Mouse (Mus musculus): ENCODE data around the gene Frmpd3. TPM values are rescaled to one million over a fixed set of nuclear protein-coding genes. Genes with fewer than 3 reads are reported as not detected.

Frmpd3 gene
- polyA plus RNA-seq, 1 experiment from 2014 or later, result 0.03 TPM

DNA sequence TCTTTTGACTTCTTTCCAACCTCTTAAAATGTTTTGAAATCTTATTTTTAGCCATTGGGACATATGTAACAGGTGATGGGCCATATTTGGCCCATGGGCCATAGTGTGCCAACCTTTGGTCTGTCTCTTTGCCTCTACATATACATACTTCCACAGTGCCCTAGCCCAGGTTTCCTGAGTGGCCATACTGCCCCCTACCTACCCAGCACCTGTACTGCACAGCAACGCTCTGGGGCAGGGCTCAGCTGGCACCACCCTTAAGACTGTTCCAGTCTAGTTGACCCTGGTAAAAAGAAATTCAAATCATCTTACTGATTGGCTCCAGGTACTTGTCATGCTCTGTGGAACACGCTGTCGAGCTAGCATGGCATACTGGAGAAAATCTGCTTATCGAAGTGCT, 60.8 kb downstream of the Frmpd3 start:
- Histone ChIP-seq H3K4me3 (ENCODE audit: low read length) (no peak overlapping the region), H3K27ac (ENCODE audit: low read length) (no peak overlapping the region), H3K27me3 (ENCODE audit: control insufficient read depth, insufficient read depth, low read depth, low read length) (peaks cover 2% of the 10 kb centered on the region; the same call in 1 of the 2 replicates), H3K4me1 (replicated peaks; ENCODE audit: control insufficient read depth, insufficient read depth, low read length) (no peaks in the 10 kb centered on the region), H3K9me3 (ENCODE audit: control insufficient read depth, low read length) (no peaks in the 10 kb centered on the region), H3K9ac (ENCODE audit: low read length) (no peak overlapping the region), H3K36me3 (ENCODE audit: control insufficient read depth, insufficient read depth, low read length) (no peaks in the 10 kb centered on the region), H3K4me2 (ENCODE audit: low read depth, low read length) (no peak overlapping the region)
- no peak for ATAC-seq (ENCODE audit: low read depth)
- 46% methylated on average over 4 of the region's 4 CpGs for WGBS

- 19% methylated on average over 3 of the region's 4 CpGs for WGBS
- no peak overlapping the region for H3K27ac ChIP-seq (ENCODE audit: low read length)
- H3K4me3 ChIP-seq (ENCODE audit: low read length), result no peak overlapping the region
- H3K4me2 ChIP-seq (ENCODE audit: low read depth, low read length), result no peak overlapping the region
- no peaks in the 10 kb centered on the region for H3K4me1 ChIP-seq (replicated peaks; ENCODE audit: control insufficient read depth, insufficient read depth, low read length)
- ATAC-seq (ENCODE audit: low read depth), result 0 out of 2 replicates have a peak, but pooled peaks have one; percentile 36
- H3K27me3 ChIP-seq (ENCODE audit: control insufficient read depth, insufficient read depth, low read depth, low read length), result no peaks in the 10 kb centered on the region
- H3K36me3 ChIP-seq (ENCODE audit: control insufficient read depth, insufficient read depth, low read length), result no peaks in the 10 kb centered on the region
- no peaks in the 10 kb centered on the region for H3K9me3 ChIP-seq (ENCODE audit: control insufficient read depth, low read length)
- no peak overlapping the region for H3K9ac ChIP-seq (ENCODE audit: low read length)
These were observed 64.0 kb downstream of the Frmpd3 start for GRCm38 (mm10) chrX:140406079-140406478.

DNA sequence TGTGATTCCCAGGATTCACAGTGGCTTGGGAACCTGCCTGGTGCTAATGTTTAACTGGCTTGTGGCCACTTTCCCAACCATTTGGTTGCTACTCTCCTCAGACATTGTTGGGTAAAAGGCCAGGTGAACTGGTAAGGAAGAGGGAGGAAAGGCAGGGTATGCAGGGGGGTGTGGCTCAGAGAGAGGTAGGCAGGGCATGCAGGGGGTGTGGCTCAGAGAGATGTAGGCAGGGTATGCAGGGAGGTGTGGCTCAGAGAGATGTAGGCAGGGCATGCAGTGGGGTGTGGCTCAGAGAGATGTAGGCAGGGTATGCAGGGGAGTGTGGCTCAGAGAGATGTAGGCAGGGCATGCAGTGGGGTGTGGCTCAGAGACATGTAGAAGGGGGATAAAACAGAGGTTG, 64.4 kb downstream of the Frmpd3 start:
- no peak overlapping the region for H3K4me3 ChIP-seq (ENCODE audit: low read length)
- no peaks in the 10 kb centered on the region for H3K4me1 ChIP-seq (replicated peaks; ENCODE audit: control insufficient read depth, insufficient read depth, low read length)
- H3K27ac ChIP-seq (ENCODE audit: low read length), result no peak overlapping the region
- peak; percentile 65; the same call in 1 of the 2 replicates for ATAC-seq (ENCODE audit: low read depth)
- H3K27me3 ChIP-seq (ENCODE audit: control insufficient read depth, insufficient read depth, low read depth, low read length), result no peaks in the 10 kb centered on the region
- H3K9me3 ChIP-seq (ENCODE audit: control insufficient read depth, low read length), result no peaks in the 10 kb centered on the region
- no peak overlapping the region for H3K9ac ChIP-seq (ENCODE audit: low read length)
- no peaks in the 10 kb centered on the region for H3K36me3 ChIP-seq (ENCODE audit: control insufficient read depth, insufficient read depth, low read length)
- H3K4me2 ChIP-seq (ENCODE audit: low read depth, low read length), result no peak overlapping the region

- no peak overlapping the region for H3K4me2 ChIP-seq (ENCODE audit: low read depth, low read length)
- 64% methylated on average over 5 of the region's 5 CpGs for WGBS
- no peak overlapping the region for H3K27ac ChIP-seq (ENCODE audit: low read length)
- no peaks in the 10 kb centered on the region for H3K9me3 ChIP-seq (ENCODE audit: control insufficient read depth, low read length)
- no peaks in the 10 kb centered on the region for H3K4me1 ChIP-seq (replicated peaks; ENCODE audit: control insufficient read depth, insufficient read depth, low read length)
- H3K9ac ChIP-seq (ENCODE audit: low read length), result no peak overlapping the region
- no peak for ATAC-seq (ENCODE audit: low read depth)
- no peak overlapping the region for H3K4me3 ChIP-seq (ENCODE audit: low read length)
- no peaks in the 10 kb centered on the region for H3K27me3 ChIP-seq (ENCODE audit: control insufficient read depth, insufficient read depth, low read depth, low read length)
- no peaks in the 10 kb centered on the region for H3K36me3 ChIP-seq (ENCODE audit: control insufficient read depth, insufficient read depth, low read length)
These were observed 65.5 kb downstream of the Frmpd3 start for GRCm38 (mm10) chrX:140407593-140407992.

DNA sequence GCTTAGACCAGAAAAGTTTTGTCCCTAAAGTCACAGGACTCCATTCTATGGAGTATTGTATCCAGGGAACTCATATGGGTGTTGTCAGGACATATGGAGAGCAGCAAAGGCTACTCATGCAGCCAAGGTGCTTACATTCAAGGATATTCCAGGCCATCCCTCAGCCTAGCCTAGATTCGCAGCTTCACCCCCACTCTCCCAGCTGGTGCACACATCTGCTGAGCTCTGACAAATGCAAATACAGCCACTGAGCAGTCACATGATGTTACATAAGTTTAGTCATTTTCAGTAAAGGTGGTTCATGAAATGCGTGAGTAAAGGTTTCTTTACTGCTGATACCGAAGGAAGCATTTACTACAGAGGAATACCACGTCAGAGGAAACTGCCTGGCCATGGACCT, 76.4 kb downstream of the Frmpd3 start:
- 74% methylated on average over 4 of the region's 4 CpGs for WGBS
- Histone ChIP-seq H3K4me3 (ENCODE audit: low read length) (no peak overlapping the region), H3K27ac (ENCODE audit: low read length) (no peak overlapping the region), H3K9me3 (ENCODE audit: control insufficient read depth, low read length) (no peaks in the 10 kb centered on the region), H3K36me3 (ENCODE audit: control insufficient read depth, insufficient read depth, low read length) (no peaks in the 10 kb centered on the region), H3K9ac (ENCODE audit: low read length) (no peak overlapping the region), H3K4me1 (replicated peaks; ENCODE audit: control insufficient read depth, insufficient read depth, low read length) (no peaks in the 10 kb centered on the region), H3K4me2 (ENCODE audit: low read depth, low read length) (no peak overlapping the region), H3K27me3 (ENCODE audit: control insufficient read depth, insufficient read depth, low read depth, low read length) (no peaks in the 10 kb centered on the region)
- ATAC-seq (ENCODE audit: low read depth), result no peak

DNA sequence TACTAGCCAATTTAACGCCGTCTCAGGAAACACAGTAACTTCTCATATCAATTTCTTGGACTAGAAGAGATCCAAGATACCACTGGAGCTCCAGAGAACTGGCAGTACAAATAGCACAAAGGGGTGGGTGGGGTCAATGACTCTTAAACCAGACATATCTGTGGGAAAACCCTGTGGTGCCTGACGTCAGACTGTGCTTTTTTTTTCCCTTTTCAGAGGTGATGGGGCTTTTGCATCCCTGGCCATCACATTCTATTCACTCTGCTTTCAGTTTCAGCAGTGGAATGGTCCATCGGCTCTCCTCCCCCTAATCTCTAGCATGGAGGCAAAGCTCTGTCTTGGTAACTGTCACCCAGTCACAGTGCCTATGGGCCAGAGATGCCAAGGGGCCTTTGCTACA, 85.1 kb downstream of the Frmpd3 start:
- ATAC-seq (ENCODE audit: low read depth), result no peak
- Histone ChIP-seq H3K9me3 (ENCODE audit: control insufficient read depth, low read length) (no peaks in the 10 kb centered on the region), H3K9ac (ENCODE audit: low read length) (no peak overlapping the region), H3K4me1 (replicated peaks; ENCODE audit: control insufficient read depth, insufficient read depth, low read length) (no peaks in the 10 kb centered on the region), H3K27ac (ENCODE audit: low read length) (no peak overlapping the region), H3K4me3 (ENCODE audit: low read length) (no peak overlapping the region), H3K4me2 (ENCODE audit: low read depth, low read length) (no peak overlapping the region), H3K36me3 (ENCODE audit: control insufficient read depth, insufficient read depth, low read length) (no peaks in the 10 kb centered on the region), H3K27me3 (ENCODE audit: control insufficient read depth, insufficient read depth, low read depth, low read length) (no peaks in the 10 kb centered on the region)
- WGBS, result 69% methylated on average over 4 of the region's 4 CpGs

DNA sequence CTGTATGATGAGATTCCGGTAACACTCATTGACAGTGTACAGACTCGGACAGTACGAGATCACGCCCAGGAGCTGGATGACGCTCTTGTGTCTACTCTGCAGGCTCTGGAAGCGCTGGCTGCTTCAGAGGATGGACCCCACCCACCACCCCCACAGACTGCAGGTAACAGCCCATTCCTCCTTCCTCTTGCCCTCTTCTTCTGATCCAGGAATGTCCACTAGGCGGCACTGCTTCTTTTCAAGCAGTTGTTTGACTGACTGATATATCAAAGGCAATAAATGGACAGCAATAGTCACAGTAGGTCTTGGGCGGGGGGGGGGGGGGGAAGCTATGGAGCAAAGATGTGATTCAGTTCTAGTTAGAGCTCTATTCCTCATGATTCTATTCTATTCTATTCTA, 86.2 kb downstream of the Frmpd3 start:
- no peak overlapping the region for H3K4me3 ChIP-seq (ENCODE audit: low read length)
- ATAC-seq (ENCODE audit: low read depth), result no peak
- no peak overlapping the region for H3K9ac ChIP-seq (ENCODE audit: low read length)
- no peaks in the 10 kb centered on the region for H3K36me3 ChIP-seq (ENCODE audit: control insufficient read depth, insufficient read depth, low read length)
- H3K27ac ChIP-seq (ENCODE audit: low read length), result no peak overlapping the region
- no peaks in the 10 kb centered on the region for H3K4me1 ChIP-seq (replicated peaks; ENCODE audit: control insufficient read depth, insufficient read depth, low read length)
- no peak overlapping the region for H3K4me2 ChIP-seq (ENCODE audit: low read depth, low read length)
- H3K9me3 ChIP-seq (ENCODE audit: control insufficient read depth, low read length), result no peaks in the 10 kb centered on the region
- WGBS, result 70% methylated on average over 8 of the region's 8 CpGs
- no peaks in the 10 kb centered on the region for H3K27me3 ChIP-seq (ENCODE audit: control insufficient read depth, insufficient read depth, low read depth, low read length)

GRCm38 (mm10) chrX:140429985-140430384, 87.9 kb downstream of the Frmpd3 start:
- Histone ChIP-seq H3K4me2 (ENCODE audit: low read depth, low read length) (no peak overlapping the region), H3K9ac (ENCODE audit: low read length) (no peak overlapping the region), H3K27ac (ENCODE audit: low read length) (no peak overlapping the region), H3K36me3 (ENCODE audit: control insufficient read depth, insufficient read depth, low read length) (no peaks in the 10 kb centered on the region), H3K4me1 (replicated peaks; ENCODE audit: control insufficient read depth, insufficient read depth, low read length) (no peaks in the 10 kb centered on the region), H3K4me3 (ENCODE audit: low read length) (no peak overlapping the region), H3K27me3 (ENCODE audit: control insufficient read depth, insufficient read depth, low read depth, low read length) (no peaks in the 10 kb centered on the region), H3K9me3 (ENCODE audit: control insufficient read depth, low read length) (no peaks in the 10 kb centered on the region)
- ATAC-seq (ENCODE audit: low read depth), result no peak
- WGBS, result 63% methylated on average over 5 of the region's 5 CpGs

GRCm38 (mm10) chrX:140430506-140430905, 88.4 kb downstream of the Frmpd3 start:
- no peaks in the 10 kb centered on the region for H3K9me3 ChIP-seq (ENCODE audit: control insufficient read depth, low read length)
- no peaks in the 10 kb centered on the region for H3K36me3 ChIP-seq (ENCODE audit: control insufficient read depth, insufficient read depth, low read length)
- no peaks in the 10 kb centered on the region for H3K27me3 ChIP-seq (ENCODE audit: control insufficient read depth, insufficient read depth, low read depth, low read length)
- no peak overlapping the region for H3K4me3 ChIP-seq (ENCODE audit: low read length)
- H3K27ac ChIP-seq (ENCODE audit: low read length), result no peak overlapping the region
- no peak for ATAC-seq (ENCODE audit: low read depth)
- H3K4me2 ChIP-seq (ENCODE audit: low read depth, low read length), result no peak overlapping the region
- no peaks in the 10 kb centered on the region for H3K4me1 ChIP-seq (replicated peaks; ENCODE audit: control insufficient read depth, insufficient read depth, low read length)
- WGBS, result 76% methylated on average over 12 of the region's 12 CpGs
- no peak overlapping the region for H3K9ac ChIP-seq (ENCODE audit: low read length)

GRCm38 (mm10) chrX:140431981-140432380, 89.9 kb downstream of the Frmpd3 start:
- Histone ChIP-seq H3K9me3 (ENCODE audit: control insufficient read depth, low read length) (no peaks in the 10 kb centered on the region), H3K4me1 (replicated peaks; ENCODE audit: control insufficient read depth, insufficient read depth, low read length) (no peaks in the 10 kb centered on the region), H3K9ac (ENCODE audit: low read length) (no peak overlapping the region), H3K4me2 (ENCODE audit: low read depth, low read length) (no peak overlapping the region), H3K27me3 (ENCODE audit: control insufficient read depth, insufficient read depth, low read depth, low read length) (no peaks in the 10 kb centered on the region), H3K36me3 (ENCODE audit: control insufficient read depth, insufficient read depth, low read length) (no peaks in the 10 kb centered on the region), H3K4me3 (ENCODE audit: low read length) (no peak overlapping the region), H3K27ac (ENCODE audit: low read length) (no peak overlapping the region)
- ATAC-seq (ENCODE audit: low read depth), result no peak
- WGBS, result 87% methylated on average over 15 of the region's 15 CpGs
